9 mouse cellular contexts compared by ENCODE assay signal in the genomic region with DNA sequence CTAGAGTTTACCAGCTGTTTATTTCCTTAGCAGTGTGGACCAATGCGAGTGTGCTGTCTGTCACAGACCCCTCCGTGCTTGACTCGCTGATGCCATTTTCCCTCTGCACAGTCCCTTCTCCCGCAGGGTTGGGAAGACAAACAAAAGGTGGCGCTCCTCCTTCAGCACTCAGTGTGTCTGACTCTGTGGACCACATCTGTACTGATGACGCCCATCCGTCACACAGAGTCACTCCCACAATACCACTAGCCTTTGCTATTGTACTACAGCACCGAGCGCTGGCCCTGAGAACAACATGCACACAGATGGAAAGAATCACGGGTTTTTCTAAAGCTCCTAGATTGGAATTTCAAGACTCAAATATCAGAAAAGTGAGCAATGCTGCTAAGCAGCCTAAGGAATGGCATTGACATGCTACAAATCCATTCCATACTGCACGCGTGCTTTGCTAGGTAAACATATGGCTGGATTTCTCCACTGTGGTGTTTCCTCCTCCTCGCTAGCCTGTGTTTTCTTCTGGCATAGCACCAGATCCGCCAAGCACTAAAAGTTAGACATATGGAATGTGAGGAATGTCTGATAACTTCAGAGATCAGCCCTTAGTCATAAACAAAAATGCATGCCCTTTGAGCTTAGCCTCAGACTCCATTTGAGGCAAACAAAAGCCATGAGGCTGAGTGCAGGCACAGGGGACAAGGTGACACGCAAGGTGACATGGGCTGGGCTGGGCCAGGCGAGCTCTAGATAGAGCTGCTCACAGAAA. TPM values are rescaled to one million over a fixed set of nuclear protein-coding genes. Genes with fewer than 3 reads are reported as not detected.
DNase-seq lines count a peak whose midpoint lies in the region; ATAC-seq and TF ChIP-seq lines count a peak whose summit lies in the region.
"Had no signal": no experiment of that assay in that cellular context is flagged by ENCODE, and none has a peak within 500 bp of the region (broad histone marks: within the 10 kb centered on the region; RNA-seq: fewer than 3 reads in every experiment).

No protein-coding gene starts in this region.

- no peak overlapping the region for H3K9ac ChIP-seq in intestine, embryonic 15.5 days
- H3K9ac ChIP-seq in lung, embryonic 15.5 days = no peak overlapping the region
- H3K9ac ChIP-seq in stomach, postnatal 0 days (ENCODE audit: low read length) = 0 out of 2 replicates have a peak overlapping the region, but pooled peaks have one; percentile 13
- H3K9ac ChIP-seq: liver, embryonic 13.5 days had no signal

- H3K4me1 ChIP-seq in intestine, embryonic 15.5 days (replicated peaks) = peaks cover 19% of the 10 kb centered on the region
- H3K4me1 ChIP-seq in lung, embryonic 15.5 days = peaks cover 57% of the 10 kb centered on the region
- H3K4me1 ChIP-seq in stomach, postnatal 0 days (replicated peaks; ENCODE audit: control insufficient read depth, insufficient read depth) = peaks cover 4% of the 10 kb centered on the region

- H3K9me3 ChIP-seq in intestine, embryonic 15.5 days = no peaks in the 10 kb centered on the region
- no peaks in the 10 kb centered on the region for H3K9me3 ChIP-seq in lung, embryonic 15.5 days
- H3K9me3 ChIP-seq in stomach, postnatal 0 days (ENCODE audit: control insufficient read depth, low read length) = no peaks in the 10 kb centered on the region
- H3K9me3 ChIP-seq: liver, embryonic 13.5 days had no signal

- H3K36me3 ChIP-seq in intestine, embryonic 15.5 days = no peaks in the 10 kb centered on the region
- H3K36me3 ChIP-seq in lung, embryonic 15.5 days = no peaks in the 10 kb centered on the region
- no peaks in the 10 kb centered on the region for H3K36me3 ChIP-seq in stomach, postnatal 0 days (ENCODE audit: control insufficient read depth, insufficient read depth, low read length)
- H3K36me3 ChIP-seq: liver, embryonic 13.5 days had no signal

- TF ChIP-seq EP300 in stomach, postnatal 0 days (optimal IDR thresholded peaks at IDR 0.05) = no peak

- peak overlapping the region; percentile 13; the same call in 1 of the 2 replicates for H3K4me3 ChIP-seq in layer of hippocampus, adult 2 months
- no peak overlapping the region for H3K4me3 ChIP-seq in intestine, embryonic 15.5 days (replicated peaks)
- peak overlapping the region; percentile 0; the same call in 1 of the 2 replicates for H3K4me3 ChIP-seq in lung, embryonic 15.5 days
- no peak overlapping the region for H3K4me3 ChIP-seq in stomach, postnatal 0 days (ENCODE audit: low read depth, low read length)
- H3K4me3 ChIP-seq: liver, embryonic 13.5 days had no signal

- peak overlapping the region; percentile 46; the same call in 1 of the 2 replicates for H3K27ac ChIP-seq in layer of hippocampus, adult 2 months
- peak overlapping the region; percentile 51 for H3K27ac ChIP-seq in intestine, embryonic 15.5 days
- H3K27ac ChIP-seq in lung, embryonic 15.5 days = peak overlapping the region; percentile 88
- peak overlapping the region; percentile 5; the same call in 1 of the 2 replicates for H3K27ac ChIP-seq in stomach, postnatal 0 days (replicated peaks)
- H3K27ac ChIP-seq: liver, embryonic 13.5 days had no signal

- no peaks in the 10 kb centered on the region for H3K27me3 ChIP-seq in intestine, embryonic 15.5 days (replicated peaks)
- H3K27me3 ChIP-seq in lung, embryonic 15.5 days = no peaks in the 10 kb centered on the region
- H3K27me3 ChIP-seq in stomach, postnatal 0 days (ENCODE audit: control insufficient read depth, insufficient read depth, low read length) = no peaks in the 10 kb centered on the region
- H3K27me3 ChIP-seq: liver, embryonic 13.5 days had no signal

- DNase-seq in layer of hippocampus, adult 2 months (ENCODE audit: low spot score in 2 of 2) = no peak
- no peak for DNase-seq in layer of hippocampus, postnatal 10 days (ENCODE audit: low spot score in 2 of 2)
- peak; percentile 31 for DNase-seq in fibroblast of lung, adult 2 months (ENCODE audit: low read depth)
- DNase-seq in stomach, postnatal 0 days (ENCODE audit: low spot score) = peak; percentile 55
- no peak for DNase-seq in cerebellum, adult 11-12 months
- no peak for DNase-seq in gastrocnemius, adult 18-20 months (ENCODE audit: low spot score)
- DNase-seq: liver, embryonic 13.5 days had no signal

- peak; percentile 83 for ATAC-seq in intestine, embryonic 15.5 days
- ATAC-seq in lung, embryonic 15.5 days (ENCODE audit: borderline replicate concordance, extremely low read depth, low FRiP score, low TSS enrichment) = peak; percentile 81
- ATAC-seq in stomach, postnatal 0 days (ENCODE audit: low FRiP score, low TSS enrichment) = peak; percentile 88

- peak overlapping the region; percentile 42 for H3K4me2 ChIP-seq in intestine, embryonic 15.5 days (replicated peaks)
- peak overlapping the region; percentile 51 for H3K4me2 ChIP-seq in lung, embryonic 15.5 days
- H3K4me2 ChIP-seq in stomach, postnatal 0 days (replicated peaks; ENCODE audit: low read depth) = peak overlapping the region; percentile 31
- H3K4me2 ChIP-seq: liver, embryonic 13.5 days had no signal

- TF ChIP-seq CTCF in layer of hippocampus, adult 2 months (conservative IDR thresholded peaks at IDR 0.05) = peak; percentile 16; the same call in 1 of the 2 replicates
- TF ChIP-seq CTCF in stomach, postnatal 0 days (IDR thresholded peaks at IDR 0.05; ENCODE audit: low read depth) = peak; percentile 53

- 22% methylated on average over 16 of the region's 16 CpGs for whole genome bisulfite sequencing in intestine, embryonic 15.5 days
- 4% methylated on average over 16 of the region's 16 CpGs for WGBS in lung, embryonic 15.5 days
- 13% methylated on average over 16 of the region's 16 CpGs for WGBS in stomach, postnatal 0 days

RNA-seq across cellular contexts. Expression of a gene that starts 58.5 kb away (rescaled TPM):
- total RNA-seq in layer of hippocampus, adult 2 months (2021) = 10 to 100 TPM; 27.0 to 28.2 TPM
- total RNA-seq in layer of hippocampus, postnatal 10 days (2021) = 10 to 100 TPM; 26.6 to 29.1 TPM
- polyA plus RNA-seq in intestine, embryonic 15.5 days (2015; fragmentation: Nextera tagmentation; extraction: Ambion mirVana) = 8.0 and 8.5 TPM in 2 replicates
- 13.0 and 13.9 TPM in 2 replicates for polyA plus RNA-seq in lung, embryonic 15.5 days (2015; fragmentation: Nextera tagmentation; extraction: Ambion mirVana)
- polyA plus RNA-seq in stomach, postnatal 0 days (2015; fragmentation: Nextera tagmentation; extraction: Ambion mirVana) = 5.1 and 5.3 TPM in 2 replicates
- 1 to 10 TPM; 5.1 to 6.7 TPM for total RNA-seq in gastrocnemius, adult 18-20 months (2021)

Comparison
In these comparisons a context has a peak if more than half of its experiments do, and no peak if none do; other contexts are left out.
1. DNase-seq: peak in fibroblast of lung, adult 2 months (single experiment) and stomach, postnatal 0 days (single experiment); none in layer of hippocampus, adult 2 months (0 of 2), layer of hippocampus, postnatal 10 days (0 of 2), cerebellum, adult 11-12 months (single experiment) and gastrocnemius, adult 18-20 months (single experiment).
2. H3K27ac ChIP-seq: peak in every context shown above with its lines; median percentile 88 in lung, embryonic 15.5 days; 51 in intestine, embryonic 15.5 days; 46 in layer of hippocampus, adult 2 months; 5 in stomach, postnatal 0 days.
3. H3K4me3 ChIP-seq: peak in layer of hippocampus, adult 2 months (single experiment) and lung, embryonic 15.5 days (single experiment); none in intestine, embryonic 15.5 days (single experiment) and stomach, postnatal 0 days (single experiment).
4. Peak in every context shown above with its lines, with median percentiles within 50 percentile points of each other: ATAC-seq and H3K4me2 ChIP-seq.